10 mouse cellular contexts compared by ENCODE assay signal in genomic region chr5:147331547-147331946, GRCm38 (mm10). TPM values are rescaled to one million over a fixed set of nuclear protein-coding genes. Genes with fewer than 3 reads are reported as not detected.
A peak's percentile ranks its signal among the peaks of the same experiment; 100 is the strongest.
DNase-seq lines count a peak whose midpoint lies in the region; ATAC-seq lines count a peak whose summit lies in the region.
"Had no signal": no experiment of that assay in that cellular context is flagged by ENCODE, and none has a peak within 500 bp of the region (broad histone marks: within the 10 kb centered on the region; RNA-seq: fewer than 3 reads in every experiment).

No protein-coding gene starts in this region.

- 40% methylated on average over 2 of the region's 2 CpGs for WGBS in hindbrain, embryonic 10.5 days
- 43% methylated on average over 2 of the region's 2 CpGs for WGBS in hindbrain, embryonic 13.5 days

- no peak for ATAC-seq in hindbrain, embryonic 13.5 days (ENCODE audit: low FRiP score)
- ATAC-seq in inflammation-experienced regulatory T-cells, adult 6 months: no peak

- H3K4me2 ChIP-seq in hindbrain, embryonic 13.5 days: no peak overlapping the region
- H3K4me2 ChIP-seq: stomach, embryonic 15.5 days had no signal

- 0 out of 2 replicates have a peak, but pooled peaks cover 4% of the 10 kb centered on the region for H3K4me1 ChIP-seq in hindbrain, embryonic 10.5 days (replicated peaks)
- H3K4me1 ChIP-seq in hindbrain, embryonic 13.5 days (replicated peaks): no peaks in the 10 kb centered on the region
- H3K4me1 ChIP-seq: stomach, embryonic 15.5 days had no signal

- intact Hi-C loops in left cerebral cortex, postnatal 14 days (cut with DNase I): no loop called here

- no peak overlapping the region for H3K4me3 ChIP-seq in hindbrain, embryonic 10.5 days
- no peak overlapping the region for H3K4me3 ChIP-seq in hindbrain, embryonic 13.5 days
- H3K4me3 ChIP-seq: stomach, embryonic 15.5 days had no signal

- 0 out of 2 replicates have a peak, but pooled peaks cover 4% of the 10 kb centered on the region for H3K27me3 ChIP-seq in hindbrain, embryonic 10.5 days (ENCODE audit: insufficient read depth, poor library complexity, severe bottlenecking)
- H3K27me3 ChIP-seq in hindbrain, embryonic 13.5 days: 0 out of 2 replicates have a peak, but pooled peaks cover 12% of the 10 kb centered on the region
- H3K27me3 ChIP-seq: stomach, embryonic 15.5 days had no signal

- no peak overlapping the region for H3K9ac ChIP-seq in hindbrain, embryonic 13.5 days
- H3K9ac ChIP-seq: stomach, embryonic 15.5 days had no signal

- no peaks in the 10 kb centered on the region for H3K9me3 ChIP-seq in hindbrain, embryonic 10.5 days
- H3K9me3 ChIP-seq in hindbrain, embryonic 13.5 days: no peaks in the 10 kb centered on the region
- H3K9me3 ChIP-seq: stomach, embryonic 15.5 days had no signal

- no peak overlapping the region for H3K27ac ChIP-seq in hindbrain, embryonic 10.5 days
- H3K27ac ChIP-seq in hindbrain, embryonic 13.5 days: no peak overlapping the region
- H3K27ac ChIP-seq: stomach, embryonic 15.5 days had no signal

- no peaks in the 10 kb centered on the region for H3K36me3 ChIP-seq in hindbrain, embryonic 10.5 days
- no peaks in the 10 kb centered on the region for H3K36me3 ChIP-seq in hindbrain, embryonic 13.5 days
- H3K36me3 ChIP-seq: stomach, embryonic 15.5 days had no signal

- peak; percentile 59 for DNase-seq in hindbrain, embryonic 10.5 days (ENCODE audit: low spot score)
- DNase-seq in CD4-positive helper T cell, adult 2 months (ENCODE audit: low read depth, low spot score): peak; percentile 76
- peak; percentile 86 for DNase-seq in ZHBTc4 (ENCODE audit: low read depth, low spot score)
- peak; percentile 60 for DNase-seq in embryo, embryonic 10 days (ENCODE audit: low spot score)
- peak; percentile 39 to 63 for DNase-seq in left cerebral cortex, postnatal 14 days (ENCODE audit: low spot score in 2 of 2)
- DNase-seq in right cerebral cortex, postnatal 14 days: peak; percentile 59

RNA-seq across cellular contexts. Expression of gene Urad, which starts 9.3 kb away (rescaled TPM):
- polyA plus RNA-seq in hindbrain, embryonic 10.5 days (2016; fragmentation: Nextera tagmentation; extraction: Ambion mirVana): not detected in 2 replicates
- not detected in 2 replicates for polyA plus RNA-seq in hindbrain, embryonic 13.5 days (2015; fragmentation: Nextera tagmentation; extraction: Ambion mirVana)
- total RNA-seq in left cerebral cortex, postnatal 14 days (2021): not detected
- not detected for polyA plus RNA-seq in inflammation-experienced regulatory T-cells, adult 6 months (2017; shearing (Covaris generic))
- polyA plus RNA-seq: limb, embryonic 14.5 days had no signal

RNA-seq across cellular contexts. Expression of gene Cdx2, which starts 24.5 kb away (rescaled TPM):
- polyA plus RNA-seq in hindbrain, embryonic 10.5 days (2016; fragmentation: Nextera tagmentation; extraction: Ambion mirVana): not detected in 2 replicates
- 0.08 TPM in 1 of 2 replicates, not detected in the other for polyA plus RNA-seq in hindbrain, embryonic 13.5 days (2015; fragmentation: Nextera tagmentation; extraction: Ambion mirVana)
- not detected for total RNA-seq in left cerebral cortex, postnatal 14 days (2021)
- not detected for polyA plus RNA-seq in inflammation-experienced regulatory T-cells, adult 6 months (2017; shearing (Covaris generic))
